Mouse (Mus musculus) forebrain, embryonic 12.5 days (tissue): ENCODE measurements around the gene Aldh1b1. TPM values are rescaled to one million over a fixed set of nuclear protein-coding genes. Genes with fewer than 3 reads are reported as not detected.
A peak's percentile ranks its signal among the peaks of the same experiment; 100 is the strongest.

Experiments used
- ATAC-seq: fragments of 200-750 bp; cut with Nextera tagmentation; 2 replicates; pipeline ENCODE4 v1.8.0; 2017; ENCODE audit warnings: moderate TSS enrichment; ENCODE audit not compliant: low FRiP score
- H3K27ac ChIP-seq: fragments of 300-500 bp; sonication (generic); 2 replicates; pipeline ENCODE4 v1.5.1; 2016; ENCODE audit warnings: mild to moderate bottlenecking
- H3K27me3 ChIP-seq: fragments of 300-500 bp; sonication (generic); 2 replicates; pipeline ENCODE4 v1.6.1; 2016; ENCODE audit warnings: mild to moderate bottlenecking
- H3K36me3 ChIP-seq: fragments of 300-500 bp; sonication (generic); replicated peaks from 2 replicates; pipeline ENCODE4 v1.6.1; 2016; ENCODE audit warnings: mild to moderate bottlenecking
- H3K4me1 ChIP-seq: fragments of 300-500 bp; sonication (generic); 2 replicates; pipeline ENCODE4 v1.6.1; 2016
- H3K4me2 ChIP-seq: fragments of 300-500 bp; sonication (generic); 2 replicates; pipeline ENCODE4 v1.6.1; 2016; ENCODE audit warnings: mild to moderate bottlenecking, moderate library complexity
- H3K4me3 ChIP-seq: fragments of 300-500 bp; sonication (generic); replicated peaks from 2 replicates; pipeline ENCODE4 v1.5.1; 2016; ENCODE audit warnings: mild to moderate bottlenecking
- H3K9ac ChIP-seq: fragments of 300-500 bp; sonication (generic); 2 replicates; pipeline ENCODE4 v1.6.1; 2016; ENCODE audit warnings: mild to moderate bottlenecking
- H3K9me3 ChIP-seq: fragments of 300-500 bp; sonication (generic); 2 replicates; pipeline ENCODE4 v1.6.1; 2016
- WGBS: fragments of 180-500 bp; shearing (Covaris S2); methylation state at CpG from one replicate; pipeline ENCODE4 v1.1.7; 2016; 5-methylcytosine and 5-hydroxymethylcytosine counted together
- polyA plus RNA-seq: library from polyadenylated mRNA; unstranded; fragments of >200 nt; fragmentation: Nextera tagmentation; extraction: Ambion mirVana; gene quantifications from 2 replicates; pipeline ENCODE4 v1.2.1, GENCODE M21; 2016

Aldh1b1 gene
- polyA plus RNA-seq, 1 experiment from 2014 or later = 9.7 TPM

GRCm38 (mm10) chr4:45819208-45819931, 20.5 kb downstream of the Aldh1b1 start:
- under 1% methylated on average over 17 of the region's 17 CpGs for WGBS
- Histone ChIP-seq H3K36me3 (peaks cover 33% of the 10 kb centered on the region), H3K27ac (peak overlapping the region; percentile 98), H3K9me3 (no peaks in the 10 kb centered on the region), H3K4me2 (peak overlapping the region; percentile 44), H3K4me1 (peaks cover 84% of the 10 kb centered on the region), H3K9ac (peak overlapping the region; percentile 36), H3K27me3 (0 out of 2 replicates have a peak, but pooled peaks cover 4% of the 10 kb centered on the region), H3K4me3 (peak overlapping the region; percentile 20)
- ATAC-seq = peak; percentile 75

DNA sequence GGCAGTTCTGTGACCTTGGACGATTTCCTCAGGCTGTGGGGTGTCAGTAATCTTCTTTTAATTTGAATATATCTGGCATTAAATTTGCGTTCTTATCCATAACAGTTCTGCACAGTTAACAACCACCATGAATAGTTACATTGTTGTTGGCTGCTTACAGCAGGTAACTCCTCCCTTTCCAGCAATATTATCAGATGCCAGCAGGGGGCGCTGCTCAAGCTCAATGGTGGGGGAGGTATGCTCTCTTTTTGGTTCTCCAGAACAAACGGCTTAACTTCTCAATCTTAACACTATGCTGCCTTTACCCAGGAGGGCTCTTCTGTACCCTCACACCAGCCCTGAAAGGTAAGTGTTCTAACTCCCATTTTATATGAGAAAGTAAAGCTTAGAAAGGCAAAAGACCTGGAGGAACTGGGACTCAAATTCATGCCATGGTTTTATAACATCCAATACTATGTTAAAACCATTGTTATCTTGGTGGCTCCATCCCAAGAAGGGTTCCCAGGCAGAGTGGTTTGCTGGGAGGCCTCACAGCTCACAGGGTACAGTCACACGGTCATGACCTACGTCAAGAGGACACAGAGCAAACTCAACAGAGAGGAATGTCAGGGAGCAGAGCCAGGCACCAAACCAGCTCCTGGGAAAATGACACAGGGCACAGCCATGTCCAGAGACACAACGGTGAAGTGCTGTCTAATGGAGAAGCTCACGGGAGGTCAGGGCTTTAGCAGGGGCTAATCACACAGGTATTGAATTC, 21.4 kb downstream of the Aldh1b1 start:
- peaks cover 24% of the 10 kb centered on the region for H3K36me3 ChIP-seq
- peak overlapping the region; percentile 98 for H3K27ac ChIP-seq
- H3K4me2 ChIP-seq = peak overlapping the region; percentile 44
- H3K4me1 ChIP-seq = peaks cover 93% of the 10 kb centered on the region
- ATAC-seq = no peak
- H3K9ac ChIP-seq = peak overlapping the region; percentile 36; the same call in 1 of the 2 replicates
- H3K9me3 ChIP-seq = no peaks in the 10 kb centered on the region
- WGBS = 40% methylated on average over 8 of the region's 8 CpGs
- peak overlapping the region; percentile 20 for H3K4me3 ChIP-seq
- peaks cover 10% of the 10 kb centered on the region; the same call in 1 of the 2 replicates for H3K27me3 ChIP-seq

- peak overlapping the region; percentile 4; the same call in 1 of the 2 replicates for H3K4me2 ChIP-seq
Observed at GRCm38 (mm10) chr4:45821995-45822394, 23.2 kb downstream of the Aldh1b1 start.

GRCm38 (mm10) chr4:45822781-45823575, 24.2 kb downstream of the Aldh1b1 start:
- H3K4me2 ChIP-seq = peak overlapping the region; percentile 74
- H3K9ac ChIP-seq = peak overlapping the region; percentile 96
- H3K36me3 ChIP-seq = peaks cover 18% of the 10 kb centered on the region
- peaks cover 84% of the 10 kb centered on the region for H3K4me1 ChIP-seq
- WGBS = 7% methylated on average over 11 of the region's 11 CpGs
- peak overlapping the region; percentile 98 for H3K27ac ChIP-seq
- peaks cover 33% of the 10 kb centered on the region for H3K27me3 ChIP-seq
- peak overlapping the region; percentile 76 for H3K4me3 ChIP-seq
- no peaks in the 10 kb centered on the region for H3K9me3 ChIP-seq
- peak; percentile 28; the same call in 1 of the 2 replicates for ATAC-seq

More at GRCm38 (mm10) chr4:45821995-45822394, 23.2 kb downstream of the Aldh1b1 start:
- 56% methylated on average over 3 of the region's 3 CpGs for WGBS
- ATAC-seq = no peak
- H3K27me3 ChIP-seq = peaks cover 23% of the 10 kb centered on the region
- H3K9ac ChIP-seq = no peak overlapping the region
- no peak overlapping the region for H3K4me3 ChIP-seq
- no peaks in the 10 kb centered on the region for H3K9me3 ChIP-seq
- peaks cover 85% of the 10 kb centered on the region for H3K4me1 ChIP-seq
- peaks cover 18% of the 10 kb centered on the region for H3K36me3 ChIP-seq
- H3K27ac ChIP-seq = peak overlapping the region; percentile 98; the same call in 1 of the 2 replicates

DNA sequence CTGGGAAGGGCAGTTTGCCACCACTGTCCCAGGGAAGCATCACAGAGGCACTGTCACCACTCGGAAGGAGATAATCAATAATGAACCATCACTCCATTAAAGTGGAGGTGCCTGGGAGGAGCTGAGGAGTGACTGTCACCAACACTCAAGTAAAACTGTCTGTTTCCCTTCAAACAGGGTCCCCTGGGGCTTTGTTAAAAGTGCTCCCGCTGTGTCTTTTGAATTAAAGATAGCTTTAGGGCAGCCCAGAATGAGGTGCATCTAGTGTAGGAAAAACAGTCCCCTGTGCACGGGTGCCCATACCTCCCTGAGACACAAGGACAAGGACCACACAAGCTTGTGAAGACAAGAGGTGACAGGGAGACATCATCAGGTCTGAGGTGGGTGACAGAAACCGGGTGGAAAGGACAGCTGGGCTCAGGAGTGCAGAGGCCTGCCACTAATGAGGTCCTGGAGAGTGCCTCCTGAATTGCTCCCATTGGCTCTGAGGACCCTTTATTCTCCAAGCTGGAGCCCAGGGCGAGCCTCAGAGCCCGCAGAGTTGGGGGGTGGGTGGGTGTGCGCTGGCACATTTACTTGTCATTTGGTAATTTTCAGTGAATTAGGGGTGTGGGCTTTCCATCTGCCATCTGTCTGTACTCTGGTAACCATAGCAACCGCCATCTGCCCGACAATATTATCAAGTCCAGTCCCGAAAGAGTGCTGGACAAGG, 25.4 kb downstream of the Aldh1b1 start:
- peak; percentile 64 for ATAC-seq
- H3K27me3 ChIP-seq = peaks cover 43% of the 10 kb centered on the region
- H3K4me2 ChIP-seq = peak overlapping the region; percentile 74
- H3K4me3 ChIP-seq = peak overlapping the region; percentile 76
- peaks cover 18% of the 10 kb centered on the region for H3K36me3 ChIP-seq
- WGBS = 4% methylated on average over 10 of the region's 10 CpGs
- peak overlapping the region; percentile 96 for H3K9ac ChIP-seq
- H3K9me3 ChIP-seq = no peaks in the 10 kb centered on the region
- peak overlapping the region; percentile 98 for H3K27ac ChIP-seq
- peaks cover 83% of the 10 kb centered on the region for H3K4me1 ChIP-seq

DNA sequence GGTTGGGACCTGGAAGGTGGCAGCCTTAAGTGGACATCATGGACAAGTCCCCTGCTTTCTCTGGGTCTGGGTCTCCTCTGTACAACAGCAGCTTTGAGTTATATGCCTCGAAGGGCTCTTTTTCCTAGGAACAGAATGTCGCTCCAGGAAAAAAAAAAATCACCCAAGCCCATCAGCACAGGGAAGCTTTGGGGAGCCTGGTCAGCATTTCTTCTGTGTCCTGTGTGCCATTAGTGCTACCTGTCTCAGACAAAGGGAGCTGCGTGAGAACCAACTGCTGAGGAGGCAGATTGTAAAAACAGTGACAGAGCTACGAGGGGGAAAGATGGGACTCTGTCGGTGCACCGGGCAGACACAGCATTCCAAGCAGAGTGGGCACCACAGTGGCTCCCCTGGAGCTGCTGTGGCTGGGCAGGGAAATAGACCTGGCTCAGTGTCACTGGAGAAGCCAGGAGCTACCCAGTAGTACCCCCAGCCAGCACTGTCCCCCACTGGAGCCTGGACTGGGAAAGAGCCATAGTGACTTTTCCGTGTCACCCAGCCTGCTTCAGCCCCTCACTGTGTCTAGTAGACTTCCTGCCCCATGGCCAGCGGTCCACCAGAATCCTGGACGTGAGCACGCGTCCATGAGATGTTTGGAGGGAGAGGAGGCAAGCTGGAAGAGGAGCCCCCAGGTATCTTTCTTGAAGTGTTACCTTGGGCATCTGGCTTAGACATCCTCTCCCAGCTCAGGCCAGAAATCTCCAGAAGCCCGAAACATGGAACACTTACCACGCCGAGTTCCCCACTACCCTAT, 26.1 kb downstream of the Aldh1b1 start:
- peak overlapping the region; percentile 98 for H3K27ac ChIP-seq
- peaks cover 84% of the 10 kb centered on the region for H3K4me1 ChIP-seq
- peaks cover 43% of the 10 kb centered on the region for H3K27me3 ChIP-seq

GRCm38 (mm10) chr4:45826275-45827040, 27.6 kb downstream of the Aldh1b1 start, which contains the start of gene Igfbpl1:
Gene Igfbpl1, minus strand, starts transcription at chr4:45826923.
- H3K4me3 ChIP-seq = peak within 1 kb of the TSS; percentile 76
- peak; percentile 57 for ATAC-seq
- peak within 1 kb of the TSS; percentile 98 for H3K27ac ChIP-seq
- H3K36me3 ChIP-seq = peaks cover 7% of the 10 kb centered on the region; the same call in 1 of the 2 replicates
- peaks cover 84% of the 10 kb centered on the region for H3K4me1 ChIP-seq
- no peaks in the 10 kb centered on the region for H3K9me3 ChIP-seq
- H3K9ac ChIP-seq = peak within 1 kb of the TSS; percentile 96
- WGBS = under 1% methylated on average over 91 of the region's 91 CpGs
- peaks cover 47% of the 10 kb centered on the region for H3K27me3 ChIP-seq
- H3K4me2 ChIP-seq = peak within 1 kb of the TSS; percentile 74

More for the DNA sequence above, 26.1 kb downstream of the Aldh1b1 start:
- Histone ChIP-seq H3K9ac (peak overlapping the region; percentile 96), H3K4me2 (peak overlapping the region; percentile 74), H3K36me3 (peaks cover 18% of the 10 kb centered on the region), H3K9me3 (no peaks in the 10 kb centered on the region), H3K4me3 (peak overlapping the region; percentile 76)
- ATAC-seq = no peak
- WGBS = 21% methylated on average over 14 of the region's 14 CpGs

GRCm38 (mm10) chr4:45829907-45830759, 31.3 kb downstream of the Aldh1b1 start:
- H3K9ac ChIP-seq = peak overlapping the region; percentile 38

DNA sequence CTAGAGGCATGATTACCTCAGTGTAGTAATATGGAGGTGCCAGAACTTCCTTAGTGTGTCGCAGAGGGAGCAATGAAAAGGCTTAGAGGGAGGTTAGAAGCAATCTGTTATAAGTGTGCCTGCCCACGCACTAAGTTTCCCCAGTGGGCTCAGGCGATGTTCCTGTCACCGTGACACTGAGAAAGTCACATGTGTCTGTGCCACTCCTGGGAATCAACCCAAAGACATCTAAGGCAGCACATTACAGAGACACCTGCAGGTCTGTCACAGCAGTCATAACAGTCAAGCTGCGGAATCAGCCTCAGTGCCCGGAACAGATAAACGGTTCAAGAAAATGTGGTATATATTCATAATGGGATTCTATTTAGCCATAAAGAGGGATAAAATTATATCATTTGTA, 33.2 kb downstream of the Aldh1b1 start:
- Histone ChIP-seq H3K4me3 (no peak overlapping the region), H3K36me3 (no peaks in the 10 kb centered on the region), H3K27ac (0 out of 2 replicates have a peak overlapping the region, but pooled peaks have one; percentile 89), H3K9me3 (no peaks in the 10 kb centered on the region), H3K27me3 (peaks cover 36% of the 10 kb centered on the region), H3K4me1 (peaks cover 50% of the 10 kb centered on the region), H3K9ac (no peak overlapping the region), H3K4me2 (no peak overlapping the region)
- WGBS = 87% methylated on average over 7 of the region's 7 CpGs
- ATAC-seq = no peak

More at GRCm38 (mm10) chr4:45829907-45830759, 31.3 kb downstream of the Aldh1b1 start:
- Histone ChIP-seq H3K27me3 (peaks cover 51% of the 10 kb centered on the region), H3K4me1 (peaks cover 60% of the 10 kb centered on the region), H3K36me3 (no peaks in the 10 kb centered on the region), H3K4me2 (peak overlapping the region; percentile 30), H3K4me3 (no peak overlapping the region), H3K27ac (peak overlapping the region; percentile 89), H3K9me3 (no peaks in the 10 kb centered on the region)
- peak; percentile 52 for ATAC-seq
- WGBS = 15% methylated on average over 13 of the region's 13 CpGs
